Mouse (Mus musculus) liver, embryonic 14.5 days (tissue): ENCODE data around the gene Zwilch. TPM values are rescaled to one million over a fixed set of nuclear protein-coding genes. Genes with fewer than 3 reads are reported as not detected.

Source experiments
- ATAC-seq: fragments of 200-750 bp; cut with Nextera tagmentation; 2 replicates; pipeline ENCODE4 v1.8.0; 2017; ENCODE audit warnings: moderate number of reproducible peaks, mild to moderate bottlenecking, moderate library complexity; ENCODE audit not compliant: insufficient read depth
- DNase-seq, 3 experiments: peaks; one replicate each; pipeline ENCODE4 v3.0.0-alpha.2; 2012 to 2013; ENCODE audit warnings: low read depth in 3 of 3, low spot score in 3 of 3
- H3K27ac ChIP-seq: fragments of 300-500 bp; sonication (generic); 2 replicates; pipeline ENCODE4 v1.5.1; 2014; ENCODE audit warnings: moderate library complexity, mild to moderate bottlenecking, control low read depth, inconsistent platforms
- H3K27me3 ChIP-seq: fragments of 300-500 bp; sonication (generic); 2 replicates; pipeline ENCODE4 v1.6.1; 2014; ENCODE audit warnings: mild to moderate bottlenecking, low read length, moderate library complexity; ENCODE audit not compliant: control insufficient read depth, insufficient read depth
- H3K36me3 ChIP-seq: fragments of 300-500 bp; sonication (generic); replicated peaks from 2 replicates; pipeline ENCODE4 v1.6.1; 2014; ENCODE audit warnings: low read depth; ENCODE audit not compliant: control insufficient read depth, insufficient read depth
- H3K4me1 ChIP-seq, 2 experiments: fragments of 200-500 bp in 1 of 2; fragments of 300-500 bp in 1 of 2; sonication (generic) in 1 of 2; replicated peaks; 2 replicates each; pipeline ENCODE4 v1.6.1; 2012 to 2014; ENCODE audit warnings: antibody characterized with exemption in 1 of 2, inconsistent platforms in 1 of 2, low read length in 1 of 2; ENCODE audit not compliant: control insufficient read depth in 2 of 2, insufficient read depth in 2 of 2
- H3K4me2 ChIP-seq: fragments of 300-500 bp; sonication (generic); 2 replicates; pipeline ENCODE4 v1.6.1; 2014; ENCODE audit warnings: low read depth, mild to moderate bottlenecking, control low read depth, moderate library complexity
- H3K4me3 ChIP-seq, 2 experiments: fragments of 200-500 bp in 1 of 2; fragments of 300-500 bp in 1 of 2; sonication (generic) in 1 of 2; 2 replicates each; pipeline ENCODE4 v1.5.1; 2012 to 2014; ENCODE audit warnings: low read depth in 2 of 2, low read length in 2 of 2, mild to moderate bottlenecking in 2 of 2, control low read depth in 1 of 2, inconsistent platforms in 1 of 2, moderate library complexity in 1 of 2; ENCODE audit not compliant: insufficient read depth in 1 of 2
- H3K9ac ChIP-seq: fragments of 300-500 bp; sonication (generic); replicated peaks from 2 replicates; pipeline ENCODE4 v1.6.1; 2014; ENCODE audit warnings: mild to moderate bottlenecking, control low read depth, moderate library complexity
- H3K9me3 ChIP-seq: fragments of 300-500 bp; sonication (generic); 2 replicates; pipeline ENCODE4 v1.6.1; 2016; ENCODE audit warnings: low read length, mixed read lengths; ENCODE audit not compliant: control insufficient read depth
- CTCF ChIP-seq: IDR thresholded peaks from 2 replicates; pipeline ENCODE4 v1.5.1; 2016; ENCODE audit warnings: antibody characterized with exemption, low read depth, control low read depth
- EP300 ChIP-seq: IDR thresholded peaks from 2 replicates; pipeline ENCODE4 v1.6.1; 2016; ENCODE audit warnings: antibody characterized with exemption, low read depth
- WGBS: fragments of 180-500 bp; shearing (Covaris S2); extraction: QIAGEN DNeasy Blood & Tissue Kit; methylation state at CpG from one replicate; pipeline ENCODE4 v1.1.7; 2014; ENCODE audit not compliant: insufficient replicate concordance; 5-methylcytosine and 5-hydroxymethylcytosine counted together
- polyA plus RNA-seq, 2 experiments: library from polyadenylated mRNA; depleted of rRNA in 1 of 2; stranded (reverse) in 1 of 2; unstranded in 1 of 2; fragments of >200 nt; fragmentation: Nextera tagmentation in 1 of 2; extraction: Ambion mirVana in 1 of 2; gene quantifications; 2 replicates each; pipeline versions ENCODE4 v1.2.1 to v1.2.3; 2012 to 2014

Zwilch gene
- polyA plus RNA-seq, 2 experiments, result 11.8 to 34.4 TPM

DNA sequence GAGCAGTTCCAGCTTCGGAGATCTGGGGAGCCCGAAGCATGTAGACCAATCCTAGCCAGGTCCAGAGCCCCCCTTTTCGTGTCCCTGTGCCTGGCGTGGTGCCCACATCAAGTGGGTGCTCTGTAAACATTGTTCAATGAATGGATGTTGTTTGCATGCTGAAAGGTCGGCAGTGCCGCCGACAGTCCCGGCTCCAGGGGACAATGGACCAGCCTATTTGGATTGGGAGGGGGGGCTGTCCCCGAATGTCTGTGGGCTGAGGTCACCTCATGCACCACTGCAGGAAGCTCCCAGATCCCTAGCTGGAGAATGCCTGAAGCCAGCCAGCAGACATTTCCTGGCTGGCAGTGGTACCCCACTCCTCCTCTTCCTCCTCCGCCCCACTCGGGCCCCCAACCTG is 78.8 kb downstream of the Zwilch start:
- no peak for DNase-seq
- peaks cover 0 to 4% of the 10 kb centered on the region in 2 experiments; a peak in 1 of 4 replicates for H3K4me1 ChIP-seq
- no peaks in the 10 kb centered on the region for H3K27me3 ChIP-seq
- ATAC-seq, result no peak
- no peaks in the 10 kb centered on the region for H3K36me3 ChIP-seq
- H3K4me2 ChIP-seq, result no peak overlapping the region
- no peaks in the 10 kb centered on the region for H3K9me3 ChIP-seq
- no peak for TF ChIP-seq CTCF
- no peak for TF ChIP-seq EP300
- H3K4me3 ChIP-seq, result no peak overlapping the region
- no peak overlapping the region for H3K9ac ChIP-seq
- WGBS, result 60% methylated on average over 11 of the region's 11 CpGs
- no peak overlapping the region for H3K27ac ChIP-seq

DNA sequence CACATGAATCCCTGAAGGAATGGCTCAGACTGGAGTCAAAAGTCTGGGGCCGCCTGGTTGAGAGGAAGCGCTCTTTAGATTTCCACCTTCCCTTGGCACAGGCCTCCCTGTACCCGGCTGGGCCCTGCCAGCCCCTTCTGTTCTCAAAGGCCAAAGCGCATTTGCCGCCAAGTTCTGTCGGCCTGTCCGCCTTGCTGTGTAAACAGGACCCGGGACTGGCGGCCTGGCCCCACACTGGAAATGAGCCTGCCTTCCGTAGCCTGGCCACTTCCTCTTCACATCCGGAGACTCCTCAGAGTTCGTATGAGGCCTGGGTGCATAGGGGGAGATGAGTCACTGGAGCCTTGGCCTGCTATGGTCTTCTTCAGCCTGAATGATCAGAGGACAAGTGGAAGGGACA is 83.9 kb downstream of the Zwilch start:
- Histone ChIP-seq H3K4me2 (no peak overlapping the region), H3K9ac (no peak overlapping the region), H3K4me3 (no peak overlapping the region), H3K36me3 (no peaks in the 10 kb centered on the region), H3K4me1 (peaks cover 28 to 35% of the 10 kb centered on the region in 2 experiments), H3K27me3 (no peaks in the 10 kb centered on the region), H3K27ac (no peak overlapping the region), H3K9me3 (no peaks in the 10 kb centered on the region)
- ATAC-seq, result no peak
- WGBS, result 24% methylated on average over 12 of the region's 12 CpGs
- no peak for DNase-seq
- TF ChIP-seq EP300, result no peak

GRCm38 (mm10) chr9:64088346-64088745 is 84.6 kb downstream of the Zwilch start:
- Histone ChIP-seq H3K4me2 (no peak overlapping the region), H3K4me3 (no peak overlapping the region), H3K9ac (no peak overlapping the region), H3K27ac (no peak overlapping the region), H3K36me3 (no peaks in the 10 kb centered on the region), H3K4me1 (peaks cover 35 to 41% of the 10 kb centered on the region in 2 experiments), H3K9me3 (no peaks in the 10 kb centered on the region), H3K27me3 (no peaks in the 10 kb centered on the region)
- DNase-seq (no peak), ATAC-seq (no peak)
- 78% methylated on average over 7 of the region's 7 CpGs for WGBS
- TF ChIP-seq EP300 (no peak), CTCF (no peak)

DNA sequence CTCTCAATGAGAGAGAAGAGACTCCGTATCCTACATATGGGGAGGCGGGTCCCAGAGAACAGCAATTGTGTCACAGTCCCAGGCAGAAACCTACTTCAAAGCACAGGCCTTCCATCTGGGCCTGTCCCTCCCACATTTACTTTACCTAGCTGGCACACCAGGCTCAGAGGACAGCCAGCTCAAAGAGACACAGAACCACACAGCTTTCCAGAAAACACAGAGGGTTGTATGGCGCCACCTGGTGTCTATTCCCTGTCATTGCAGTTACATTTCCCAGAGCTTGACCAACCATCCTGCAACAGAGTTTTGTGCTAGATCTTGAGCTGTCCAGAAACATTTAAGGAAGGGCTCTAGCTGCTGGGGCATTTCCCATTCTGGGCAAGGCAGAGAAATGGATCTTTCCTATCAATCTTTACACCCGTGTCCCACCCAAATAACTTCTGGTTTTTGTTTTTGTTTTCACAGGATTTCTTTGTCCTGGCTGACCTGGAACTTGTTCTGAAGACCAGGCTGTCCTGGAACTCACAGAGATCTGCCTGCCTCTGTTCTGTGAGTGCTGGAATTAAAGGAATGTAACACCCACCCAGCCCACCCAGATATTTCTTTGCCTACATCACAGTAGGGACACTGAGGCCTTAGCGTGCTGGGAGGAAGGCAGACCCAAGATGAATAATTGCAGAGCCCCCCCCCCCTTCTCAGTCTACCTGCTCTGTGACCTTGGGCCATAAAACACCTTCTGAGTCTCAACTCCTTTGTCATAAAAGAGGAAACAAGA is 85.3 kb downstream of the Zwilch start:
- peak; percentile 61 to 72 (median 62) for DNase-seq
- Histone ChIP-seq H3K4me3 (no peak overlapping the region), H3K9ac (no peak overlapping the region), H3K9me3 (no peaks in the 10 kb centered on the region), H3K4me2 (no peak overlapping the region), H3K27ac (peak overlapping the region; percentile 15; the same call in 1 of the 2 replicates), H3K36me3 (no peaks in the 10 kb centered on the region), H3K27me3 (no peaks in the 10 kb centered on the region), H3K4me1 (peaks cover 39 to 46% of the 10 kb centered on the region in 2 experiments)
- no peak; the same call in 1 of the 2 replicates for TF ChIP-seq EP300
- peak; percentile 99 for TF ChIP-seq CTCF
- 48% methylated on average over 5 of the region's 5 CpGs for WGBS
- peak; percentile 24; the same call in 1 of the 2 replicates for ATAC-seq

Other genes starting within 250 kb of the Zwilch start
- gene Smad6, start 151.0 kb downstream of the Zwilch start, polyA plus RNA-seq (2012; rRNA removed), result 3.9 and 5.2 TPM in 2 replicates
- 1.8 and 2.1 TPM in 2 replicates for gene Smad6, start 151.0 kb downstream of the Zwilch start, polyA plus RNA-seq (2014; fragmentation: Nextera tagmentation; extraction: Ambion mirVana)
- gene Lctl, start 56.0 kb downstream of the Zwilch start, polyA plus RNA-seq (2012; rRNA removed), result 0.02 TPM in 1 of 2 replicates, not detected in the other
- gene Lctl, start 56.0 kb downstream of the Zwilch start, polyA plus RNA-seq (2014; fragmentation: Nextera tagmentation; extraction: Ambion mirVana), result not detected in 2 replicates
- gene Rpl4, start 271 bp upstream of the Zwilch start, polyA plus RNA-seq (2012; rRNA removed), result 583 and 863 TPM in 2 replicates
- gene Rpl4, start 271 bp upstream of the Zwilch start, polyA plus RNA-seq (2014; fragmentation: Nextera tagmentation; extraction: Ambion mirVana), result 840 and 926 TPM in 2 replicates
- gene Snapc5, start 6.2 kb upstream of the Zwilch start, polyA plus RNA-seq (2012; rRNA removed), result 4.2 and 11.5 TPM in 2 replicates
- gene Snapc5, start 6.2 kb upstream of the Zwilch start, polyA plus RNA-seq (2014; fragmentation: Nextera tagmentation; extraction: Ambion mirVana), result 7.5 and 8.3 TPM in 2 replicates
- 0.06 and 0.13 TPM in 2 replicates for gene Uchl4, start 62.1 kb upstream of the Zwilch start, polyA plus RNA-seq (2012; rRNA removed)
- gene Uchl4, start 62.1 kb upstream of the Zwilch start, polyA plus RNA-seq (2014; fragmentation: Nextera tagmentation; extraction: Ambion mirVana), result 0.75 and 0.77 TPM in 2 replicates
- 11.7 and 13.5 TPM in 2 replicates for gene Map2k1, start 80.5 kb upstream of the Zwilch start, polyA plus RNA-seq (2012; rRNA removed)
- 24.9 and 25.7 TPM in 2 replicates for gene Map2k1, start 80.5 kb upstream of the Zwilch start, polyA plus RNA-seq (2014; fragmentation: Nextera tagmentation; extraction: Ambion mirVana)
- gene Tipin, start 108.5 kb upstream of the Zwilch start, polyA plus RNA-seq (2012; rRNA removed), result 74.2 and 121 TPM in 2 replicates
- 241 and 245 TPM in 2 replicates for gene Tipin, start 108.5 kb upstream of the Zwilch start, polyA plus RNA-seq (2014; fragmentation: Nextera tagmentation; extraction: Ambion mirVana)
- 3.4 and 4.9 TPM in 2 replicates for gene Dis3l, start 168.2 kb upstream of the Zwilch start, polyA plus RNA-seq (2012; rRNA removed)
- 8.0 and 8.6 TPM in 2 replicates for gene Dis3l, start 168.2 kb upstream of the Zwilch start, polyA plus RNA-seq (2014; fragmentation: Nextera tagmentation; extraction: Ambion mirVana)
- gene Megf11, start 212.5 kb upstream of the Zwilch start, polyA plus RNA-seq (2012; rRNA removed), result 0.18 and 0.24 TPM in 2 replicates
- gene Megf11, start 212.5 kb upstream of the Zwilch start, polyA plus RNA-seq (2014; fragmentation: Nextera tagmentation; extraction: Ambion mirVana), result 0.11 and 0.28 TPM in 2 replicates